Mouse (Mus musculus): Measurements from ENCODE around the gene Rps7.

DNA sequence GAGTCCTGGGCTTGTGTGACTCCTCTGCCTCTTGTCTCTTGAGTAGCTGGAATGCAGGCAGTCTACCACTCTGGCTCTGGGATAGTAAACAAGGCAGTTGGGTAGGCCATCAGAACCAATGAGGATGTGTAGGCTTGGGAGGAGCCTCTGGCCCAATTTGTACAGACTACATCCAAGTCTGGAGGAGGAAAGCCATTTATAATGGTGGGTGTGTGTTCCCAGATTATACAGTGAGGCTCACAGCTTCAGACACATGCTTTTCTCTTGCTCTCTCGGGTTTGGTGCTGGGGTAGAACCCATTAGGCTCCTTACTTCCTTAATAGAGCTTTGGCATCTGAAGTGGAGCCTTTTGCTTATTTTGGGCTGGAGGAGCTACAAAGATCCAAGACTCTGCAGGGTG is 48.9 kb upstream of the Rps7 start:
- no peak for TF ChIP-seq ZMIZ1 (IDR thresholded peaks at IDR 0.05; ENCODE audit: low read depth, low read length)
- TF ChIP-seq POLR2AphosphoS2 (IDR thresholded peaks at IDR 0.05; ENCODE audit: low read length) = no peak
- no peak for TF ChIP-seq UBTF (IDR thresholded peaks at IDR 0.05; ENCODE audit: borderline replicate concordance, insufficient read depth, low read depth, low read length)
- TF ChIP-seq HCFC1 (IDR thresholded peaks at IDR 0.05; ENCODE audit: low read depth, low read length) = no peak
- no peak for TF ChIP-seq CTCF (IDR thresholded peaks at IDR 0.05 in 2 of 3, conservative IDR thresholded peaks at IDR 0.05 in 1 of 3; ENCODE audit: control insufficient read depth in 1 of 3, insufficient read depth in 1 of 3, low read depth in 2 of 3, low read length in 3 of 3, poor library complexity in 1 of 3, severe bottlenecking in 1 of 3)
- TF ChIP-seq MAX (IDR thresholded peaks at IDR 0.05; ENCODE audit: low read length) = no peak
- TF ChIP-seq GATA1 (IDR thresholded peaks at IDR 0.05; ENCODE audit: low read depth, low read length) = no peak
- no peak for TF ChIP-seq JUND (IDR thresholded peaks at IDR 0.05; ENCODE audit: low read depth, low read length)
